Mouse (Mus musculus): ENCODE measurements around the gene Mcur1. TPM values are rescaled to one million over a fixed set of nuclear protein-coding genes. Genes with fewer than 3 reads are reported as not detected.

The Mcur1 gene
- polyA plus RNA-seq, 1 experiment = 40.0 TPM

- H3K4me1 ChIP-seq (ENCODE audit: control insufficient read depth, insufficient read depth, low read length) = no peaks in the 10 kb centered on the region
- H3K27ac ChIP-seq (ENCODE audit: insufficient read depth, low read depth, low read length) = no peak overlapping the region
- TF ChIP-seq POLR2A (IDR thresholded peaks at IDR 0.05; ENCODE audit: borderline replicate concordance, low read depth, low read length) (no peak), CTCF (IDR thresholded peaks at IDR 0.05; ENCODE audit: low read depth, low read length) (no peak)
- no peak overlapping the region for H3K4me3 ChIP-seq (ENCODE audit: insufficient read depth, low read length)
Observed at GRCm38 (mm10) chr13:43534015-43534414, 26.0 kb downstream of the Mcur1 start.

DNA sequence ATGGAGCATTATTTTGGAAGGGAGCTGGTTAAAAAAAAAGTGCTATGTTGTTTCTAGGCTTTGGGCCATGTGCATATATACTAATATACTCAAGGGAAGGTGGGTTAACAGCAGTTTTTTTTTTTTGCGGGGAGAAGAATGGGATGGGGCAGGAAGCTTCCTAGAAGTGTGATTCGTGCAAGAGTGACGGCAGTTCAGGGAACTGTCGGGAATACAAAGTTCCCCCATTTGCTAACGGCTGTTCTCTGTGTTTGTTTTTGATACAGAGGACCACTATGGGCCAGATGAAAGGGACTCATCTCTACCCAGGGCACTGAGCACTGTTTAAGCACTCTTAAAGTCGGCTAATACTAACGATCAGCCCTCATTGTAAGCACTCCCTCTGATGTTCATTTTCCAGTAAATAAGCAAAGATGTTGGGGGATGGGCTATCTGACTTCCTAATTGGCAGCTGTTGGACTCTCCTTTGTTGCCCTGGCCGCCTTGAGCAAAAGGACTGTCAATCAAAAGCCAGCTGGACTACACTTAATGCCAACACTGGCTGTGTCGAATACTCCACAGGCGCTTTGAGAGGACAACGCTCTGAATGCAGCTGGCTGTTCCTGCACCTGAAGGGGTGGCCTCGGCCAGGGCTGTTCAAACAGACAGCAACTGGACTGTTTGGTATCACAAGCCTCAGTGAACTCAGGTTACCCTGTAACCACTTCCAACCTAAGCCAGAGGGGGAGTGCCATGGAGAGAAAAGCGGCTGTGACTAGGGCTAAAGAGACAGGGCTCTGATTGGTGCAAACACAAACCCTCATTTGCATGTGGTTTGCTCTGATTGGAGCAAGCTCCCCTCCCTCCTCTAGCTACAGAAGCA is 28.9 kb downstream of the Mcur1 start:
- no peak overlapping the region for H3K4me3 ChIP-seq (ENCODE audit: insufficient read depth, low read length)
- no peak for TF ChIP-seq POLR2A (IDR thresholded peaks at IDR 0.05; ENCODE audit: borderline replicate concordance, low read depth, low read length)
- no peak for TF ChIP-seq CTCF (IDR thresholded peaks at IDR 0.05; ENCODE audit: low read depth, low read length)

DNA sequence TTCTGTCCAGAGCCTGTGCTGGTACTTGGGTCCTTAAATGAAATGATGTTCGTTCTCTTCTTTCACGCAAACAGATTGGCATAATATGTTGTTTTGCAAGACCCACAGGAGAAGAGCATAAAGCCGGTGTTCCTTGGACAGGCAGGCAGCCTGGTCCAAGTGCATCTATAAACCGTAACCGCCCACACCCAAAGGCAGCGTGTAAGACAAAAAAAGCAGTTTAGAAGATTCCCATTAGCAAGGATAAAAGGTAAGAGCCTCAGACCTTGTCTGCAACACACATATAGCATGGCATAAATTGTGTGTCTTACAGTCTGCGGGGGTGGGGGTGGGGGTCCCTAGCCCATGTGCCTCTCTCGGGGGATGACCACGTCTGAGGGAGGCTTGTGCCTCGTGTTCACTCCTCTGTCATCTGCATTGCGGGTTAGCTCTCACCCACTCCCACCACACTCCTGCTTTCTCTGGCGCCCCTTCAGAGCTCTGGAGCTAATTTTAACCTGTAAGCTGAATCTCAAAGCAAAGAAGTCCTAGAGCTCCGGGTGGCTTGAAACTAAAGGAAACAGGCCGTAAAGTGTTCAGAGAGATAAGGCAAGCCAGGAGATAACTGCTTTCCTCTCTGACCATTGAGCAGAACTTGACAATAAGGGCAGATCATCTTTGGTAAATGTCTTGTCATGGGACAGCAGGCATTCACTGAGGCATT is 29.7 kb downstream of the Mcur1 start:
- H3K4me1 ChIP-seq (ENCODE audit: control insufficient read depth, insufficient read depth, low read length) = peaks cover 10% of the 10 kb centered on the region
- no peak overlapping the region for H3K27ac ChIP-seq (ENCODE audit: insufficient read depth, low read depth, low read length)
- TF ChIP-seq POLR2A (IDR thresholded peaks at IDR 0.05; ENCODE audit: borderline replicate concordance, low read depth, low read length) = no peak
- no peak for TF ChIP-seq CTCF (IDR thresholded peaks at IDR 0.05; ENCODE audit: low read depth, low read length)
- no peak overlapping the region for H3K4me3 ChIP-seq (ENCODE audit: insufficient read depth, low read length)

More for the DNA sequence above, 28.9 kb downstream of the Mcur1 start:
- H3K27ac ChIP-seq (ENCODE audit: insufficient read depth, low read depth, low read length) = no peak overlapping the region
- 0 out of 2 replicates have a peak, but pooled peaks cover 3% of the 10 kb centered on the region for H3K4me1 ChIP-seq (ENCODE audit: control insufficient read depth, insufficient read depth, low read length)

- Histone ChIP-seq H3K27ac (ENCODE audit: insufficient read depth, low read depth, low read length) (no peak overlapping the region), H3K4me3 (ENCODE audit: insufficient read depth, low read length) (no peak overlapping the region), H3K4me1 (ENCODE audit: control insufficient read depth, insufficient read depth, low read length) (peaks cover 27% of the 10 kb centered on the region)
- TF ChIP-seq CTCF (IDR thresholded peaks at IDR 0.05; ENCODE audit: low read depth, low read length) (no peak), POLR2A (IDR thresholded peaks at IDR 0.05; ENCODE audit: borderline replicate concordance, low read depth, low read length) (no peak)
Observed at GRCm38 (mm10) chr13:43526289-43526688, 33.7 kb downstream of the Mcur1 start.

DNA sequence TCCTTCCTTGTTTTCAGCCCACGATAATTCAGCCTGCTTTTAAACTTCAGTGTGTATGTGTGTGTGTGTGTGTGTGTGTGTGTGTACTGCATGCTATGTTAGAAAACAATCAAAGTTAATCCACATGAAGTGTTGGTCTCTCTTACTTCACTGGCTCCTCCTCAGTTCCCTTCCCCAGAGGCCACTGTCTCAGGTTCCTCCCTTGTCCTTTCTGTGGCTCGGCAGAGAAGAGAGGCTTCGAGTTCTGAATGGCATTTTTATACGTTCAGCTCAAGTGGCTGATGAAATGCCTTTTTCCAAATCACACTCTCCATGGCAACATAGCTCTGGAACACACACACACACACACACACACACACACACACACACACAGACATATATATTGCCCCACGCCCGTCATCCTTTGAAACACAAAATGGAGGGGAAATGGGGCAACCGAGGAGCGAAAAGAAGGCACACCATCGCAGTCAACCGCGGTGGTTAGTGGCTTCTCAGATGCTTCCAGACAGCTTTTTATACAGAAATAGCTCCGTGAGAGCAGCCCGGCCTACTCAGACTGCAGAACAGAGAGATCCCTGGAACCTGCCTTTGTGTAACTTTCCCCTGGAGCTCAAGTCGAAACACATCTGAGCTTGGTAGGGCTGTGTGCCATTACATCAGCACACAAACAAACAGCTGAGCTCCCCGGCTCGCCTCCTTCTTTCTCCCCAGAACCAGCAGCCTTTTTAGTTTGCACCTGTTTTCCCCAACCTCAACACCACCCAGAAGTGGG is 34.4 kb downstream of the Mcur1 start:
- peaks cover 27% of the 10 kb centered on the region for H3K4me1 ChIP-seq (ENCODE audit: control insufficient read depth, insufficient read depth, low read length)

GRCm38 (mm10) chr13:43524491-43525362 is 35.3 kb downstream of the Mcur1 start:
- no peak for TF ChIP-seq POLR2A (IDR thresholded peaks at IDR 0.05; ENCODE audit: borderline replicate concordance, low read depth, low read length)
- no peak for TF ChIP-seq CTCF (IDR thresholded peaks at IDR 0.05; ENCODE audit: low read depth, low read length)
- peak overlapping the region; percentile 39 for H3K4me3 ChIP-seq (ENCODE audit: insufficient read depth, low read length)
- peak overlapping the region; percentile 98 for H3K27ac ChIP-seq (ENCODE audit: insufficient read depth, low read depth, low read length)
- peaks cover 27% of the 10 kb centered on the region for H3K4me1 ChIP-seq (ENCODE audit: control insufficient read depth, insufficient read depth, low read length)

More for the DNA sequence above, 34.4 kb downstream of the Mcur1 start:
- Histone ChIP-seq H3K4me3 (ENCODE audit: insufficient read depth, low read length) (no peak overlapping the region), H3K27ac (ENCODE audit: insufficient read depth, low read depth, low read length) (peak overlapping the region; percentile 98)
- TF ChIP-seq POLR2A (IDR thresholded peaks at IDR 0.05; ENCODE audit: borderline replicate concordance, low read depth, low read length) = no peak
- no peak for TF ChIP-seq CTCF (IDR thresholded peaks at IDR 0.05; ENCODE audit: low read depth, low read length)

- Histone ChIP-seq H3K4me3 (ENCODE audit: insufficient read depth, low read length) (peak overlapping the region; percentile 17; the same call in 1 of the 2 replicates), H3K4me1 (ENCODE audit: control insufficient read depth, insufficient read depth, low read length) (peaks cover 27% of the 10 kb centered on the region), H3K27ac (ENCODE audit: insufficient read depth, low read depth, low read length) (peak overlapping the region; percentile 98)
- TF ChIP-seq POLR2A (IDR thresholded peaks at IDR 0.05; ENCODE audit: borderline replicate concordance, low read depth, low read length) (no peak), CTCF (IDR thresholded peaks at IDR 0.05; ENCODE audit: low read depth, low read length) (no peak)
Observed at GRCm38 (mm10) chr13:43523906-43524480, 36.0 kb downstream of the Mcur1 start.

DNA sequence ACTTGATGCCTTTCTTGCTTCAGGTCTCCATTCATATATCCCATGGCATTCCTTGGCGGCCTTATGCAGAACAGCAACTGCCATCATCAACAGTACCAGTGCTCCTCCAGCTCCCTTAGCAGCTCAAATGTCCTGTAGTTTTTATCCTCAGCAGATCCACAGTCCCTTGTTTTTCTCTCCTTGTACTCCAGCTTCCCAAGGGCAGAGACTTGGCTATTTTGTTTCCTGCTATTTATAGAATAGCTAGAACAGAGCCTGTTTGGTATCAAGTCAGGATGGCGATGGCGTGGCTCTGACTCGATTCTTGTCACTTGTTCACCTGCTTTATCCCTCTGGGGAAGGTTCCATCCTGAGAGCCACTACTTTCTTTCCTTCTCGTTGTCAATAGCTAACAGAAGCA is 38.1 kb downstream of the Mcur1 start:
- no peak overlapping the region for H3K4me3 ChIP-seq (ENCODE audit: insufficient read depth, low read length)
- no peak overlapping the region for H3K27ac ChIP-seq (ENCODE audit: insufficient read depth, low read depth, low read length)

More for the DNA sequence above, 38.1 kb downstream of the Mcur1 start:
- H3K4me1 ChIP-seq (ENCODE audit: control insufficient read depth, insufficient read depth, low read length) = peaks cover 27% of the 10 kb centered on the region
- TF ChIP-seq POLR2A (IDR thresholded peaks at IDR 0.05; ENCODE audit: borderline replicate concordance, low read depth, low read length) = no peak
- TF ChIP-seq CTCF (IDR thresholded peaks at IDR 0.05; ENCODE audit: low read depth, low read length) = no peak
